Comparison of ENCODE assay signal across 9 mouse cellular contexts in genomic region chr16:19848395-19848794, GRCm38 (mm10).
DNase-seq lines count a peak whose midpoint lies in the region; ATAC-seq and TF ChIP-seq lines count a peak whose summit lies in the region.
"Had no signal": no experiment of that assay in that cellular context is flagged by ENCODE, and none has a peak within 500 bp of the region (broad histone marks: within the 10 kb centered on the region; RNA-seq: fewer than 3 reads in every experiment).

No protein-coding gene starts in this region.

- ATAC-seq in liver, embryonic 14.5 days (ENCODE audit: insufficient read depth), result no peak

- TF ChIP-seq EP300 in liver, embryonic 14.5 days (IDR thresholded peaks at IDR 0.05; ENCODE audit: low read depth), result no peak

- no peaks in the 10 kb centered on the region for H3K4me1 ChIP-seq in liver, embryonic 14.5 days (replicated peaks; ENCODE audit: control insufficient read depth in 2 of 2, insufficient read depth in 2 of 2, low read length in 1 of 2)

- no peak overlapping the region for H3K9ac ChIP-seq in liver, embryonic 14.5 days (replicated peaks)

- H3K4me2 ChIP-seq in liver, embryonic 14.5 days (ENCODE audit: low read depth), result no peak overlapping the region

- TF ChIP-seq CTCF in liver, embryonic 14.5 days (IDR thresholded peaks at IDR 0.05; ENCODE audit: low read depth), result peak; percentile 16; the same call in 1 of the 2 replicates

- no peak overlapping the region for H3K27ac ChIP-seq in liver, embryonic 14.5 days

- no peak overlapping the region for H3K4me3 ChIP-seq in liver, embryonic 14.5 days (ENCODE audit: insufficient read depth in 1 of 2, low read depth in 2 of 2, low read length in 2 of 2)

- peak; percentile 39 for DNase-seq in embryo, embryonic 10 days (ENCODE audit: low spot score)
- no peak for DNase-seq in embryo, embryonic 9.5 days (ENCODE audit: extremely low spot score)
- DNase-seq in liver, embryonic 14.5 days (ENCODE audit: low read depth in 3 of 3, low spot score in 3 of 3), result no peak
- DNase-seq in liver (no peak), R1 (ENCODE audit: low read depth, low spot score) (peak; percentile 25)
- DNase-seq in mesoderm, embryonic 11.5 days (ENCODE audit: low read depth, low spot score), result peak; percentile 6
- no peak for DNase-seq in left cerebral cortex, adult 9 months (ENCODE audit: low spot score in 2 of 2)
- DNase-seq in cerebellum, adult 11-12 months, result no peak
- DNase-seq: B cell, adult 2 months had no signal

- 5% methylated on average over 1 of the region's 1 CpGs for WGBS in liver, embryonic 14.5 days (ENCODE audit: insufficient replicate concordance)

- H3K36me3 ChIP-seq in liver, embryonic 14.5 days (replicated peaks; ENCODE audit: control insufficient read depth, insufficient read depth, low read depth), result no peaks in the 10 kb centered on the region

- H3K27me3 ChIP-seq in liver, embryonic 14.5 days (ENCODE audit: control insufficient read depth, insufficient read depth, low read length), result no peaks in the 10 kb centered on the region

- H3K9me3 ChIP-seq in liver, embryonic 14.5 days (ENCODE audit: control insufficient read depth, low read length), result no peaks in the 10 kb centered on the region

Comparison
In these comparisons a context has a peak if more than half of its experiments do, and no peak if none do; other contexts are left out.
1. DNase-seq: peak in embryo, embryonic 10 days (single experiment), R1 (single experiment) and mesoderm, embryonic 11.5 days (single experiment); none in embryo, embryonic 9.5 days (single experiment), liver, embryonic 14.5 days (0 of 3), liver (single experiment), left cerebral cortex, adult 9 months (0 of 2) and cerebellum, adult 11-12 months (single experiment).